Mouse (Mus musculus) erythroblast, embryonic 14.5 days (primary cell): ENCODE results near the gene Prss48.

Experiments used
- GATA1 ChIP-seq: IDR thresholded peaks from 2 replicates; pipeline ENCODE4 v1.6.1; 2012; ENCODE audit warnings: low read length, inconsistent platforms, mixed read lengths
- TAL1 ChIP-seq: IDR thresholded peaks from 3 replicates; pipeline ENCODE4 v1.6.1; 2012; ENCODE audit warnings: low read length, inconsistent platforms, mixed read lengths

DNA sequence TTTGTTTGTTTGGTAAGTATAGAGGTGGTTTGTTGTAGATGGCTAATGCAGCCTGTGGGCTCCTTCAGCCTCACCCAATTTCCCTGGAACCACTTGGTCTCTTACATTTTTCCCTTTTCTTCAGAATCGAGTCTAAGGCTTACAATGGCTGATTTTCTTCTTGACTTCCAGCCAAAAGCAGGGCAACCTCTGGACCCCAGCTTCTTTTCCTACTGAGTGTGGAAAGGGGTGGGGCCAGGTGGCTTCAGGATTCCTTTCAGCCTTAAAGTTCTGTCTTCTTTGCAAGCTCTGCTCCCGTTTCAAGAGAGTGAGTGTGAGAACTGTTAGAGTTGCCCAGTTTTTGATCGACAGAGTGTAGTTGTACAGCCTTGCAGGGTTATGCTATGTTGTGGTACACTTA, 9.5 kb upstream of the Prss48 start:
- TF ChIP-seq TAL1: no peak
- no peak for TF ChIP-seq GATA1
